Mouse (Mus musculus): ENCODE results near the gene Gm4559. TPM values are rescaled to one million over a fixed set of nuclear protein-coding genes. Genes with fewer than 3 reads are reported as not detected.

Gm4559 gene
- polyA plus RNA-seq, 1 experiment from 2014 or later = not detected

DNA sequence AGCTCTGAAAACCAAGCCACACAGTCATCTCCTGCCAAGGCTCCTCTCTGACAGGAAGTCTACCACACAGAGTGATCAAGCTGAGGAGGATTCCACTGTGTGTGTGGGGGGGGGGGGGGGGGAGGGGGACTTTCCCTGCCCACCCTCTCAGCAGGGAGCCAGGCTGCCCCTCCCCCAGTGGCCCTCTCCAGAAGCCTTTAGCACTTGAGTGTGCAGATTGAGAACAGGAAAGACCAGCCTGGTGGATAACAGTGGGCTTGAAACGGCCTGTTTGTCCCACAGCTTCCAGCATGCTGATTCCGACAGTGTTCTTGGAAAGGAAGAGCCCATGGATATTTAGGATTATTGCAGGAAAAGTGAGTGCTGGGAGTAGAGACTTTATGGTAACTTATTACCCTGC lies 49.6 kb downstream of the Gm4559 start:
- H3K9ac ChIP-seq (replicated peaks; ENCODE audit: low read depth) = no peak overlapping the region
- 18% methylated on average over 2 of the region's 2 CpGs for WGBS
- no peaks in the 10 kb centered on the region for H3K27me3 ChIP-seq (replicated peaks; ENCODE audit: insufficient read depth, low read length)
- no peaks in the 10 kb centered on the region for H3K9me3 ChIP-seq (ENCODE audit: low read length)
- no peak overlapping the region for H3K4me2 ChIP-seq (replicated peaks; ENCODE audit: low read depth, low read length)
- H3K4me3 ChIP-seq (ENCODE audit: low read depth, low read length) = no peak overlapping the region
- DNase-seq (ENCODE audit: low spot score) = no peak
- TF ChIP-seq EP300 (IDR thresholded peaks at IDR 0.05) = no peak
- TF ChIP-seq CTCF (IDR thresholded peaks at IDR 0.05) = no peak
- H3K36me3 ChIP-seq (ENCODE audit: insufficient read depth, low read length) = no peaks in the 10 kb centered on the region
- no peaks in the 10 kb centered on the region for H3K4me1 ChIP-seq (ENCODE audit: insufficient read depth, low read depth, low read length)
- no peak overlapping the region for H3K27ac ChIP-seq (ENCODE audit: low read length)
- ATAC-seq = no peak

Other genes with a start within 250 kb of the Gm4559 start
- 85.9 and 104 TPM in 2 replicates for gene Mob2, start 213.3 kb downstream of the Gm4559 start, polyA plus RNA-seq (2015; fragmentation: Nextera tagmentation; extraction: Ambion mirVana)
- 5.5 and 6.0 TPM in 2 replicates for gene Dusp8, start 178.5 kb downstream of the Gm4559 start, polyA plus RNA-seq (2015; fragmentation: Nextera tagmentation; extraction: Ambion mirVana)
- not detected in 2 replicates for gene Gm45618, start 153.6 kb downstream of the Gm4559 start, polyA plus RNA-seq (2015; fragmentation: Nextera tagmentation; extraction: Ambion mirVana)
- gene Gm39115, start 138.3 kb downstream of the Gm4559 start, polyA plus RNA-seq (2015; fragmentation: Nextera tagmentation; extraction: Ambion mirVana) = not detected in 2 replicates
- not detected in 2 replicates for gene Gm45337, start 129.8 kb downstream of the Gm4559 start, polyA plus RNA-seq (2015; fragmentation: Nextera tagmentation; extraction: Ambion mirVana)
- not detected in 2 replicates for gene Gm29735, start 117.2 kb downstream of the Gm4559 start, polyA plus RNA-seq (2015; fragmentation: Nextera tagmentation; extraction: Ambion mirVana)
- gene Gm4553, start 108.6 kb downstream of the Gm4559 start, polyA plus RNA-seq (2015; fragmentation: Nextera tagmentation; extraction: Ambion mirVana) = not detected in 2 replicates
- gene Krtap5-2, start 98.4 kb downstream of the Gm4559 start, polyA plus RNA-seq (2015; fragmentation: Nextera tagmentation; extraction: Ambion mirVana) = not detected in 2 replicates
- gene Gm10153, start 84.0 kb downstream of the Gm4559 start, polyA plus RNA-seq (2015; fragmentation: Nextera tagmentation; extraction: Ambion mirVana) = not detected in 2 replicates
- gene Krtap5-3, start 73.0 kb downstream of the Gm4559 start, polyA plus RNA-seq (2015; fragmentation: Nextera tagmentation; extraction: Ambion mirVana) = not detected in 2 replicates
- gene Gm7579, start 62.5 kb downstream of the Gm4559 start, polyA plus RNA-seq (2015; fragmentation: Nextera tagmentation; extraction: Ambion mirVana) = not detected in 2 replicates
- not detected in 2 replicates for gene Krtap5-5, start 44.4 kb downstream of the Gm4559 start, polyA plus RNA-seq (2015; fragmentation: Nextera tagmentation; extraction: Ambion mirVana)
- gene Gm40460, start 33.3 kb downstream of the Gm4559 start, polyA plus RNA-seq (2015; fragmentation: Nextera tagmentation; extraction: Ambion mirVana) = not detected in 2 replicates
- not detected in 2 replicates for gene Gm2431, start 16.0 kb downstream of the Gm4559 start, polyA plus RNA-seq (2015; fragmentation: Nextera tagmentation; extraction: Ambion mirVana)
- not detected in 2 replicates for gene Krtap5-1, start 22.8 kb upstream of the Gm4559 start, polyA plus RNA-seq (2015; fragmentation: Nextera tagmentation; extraction: Ambion mirVana)
- not detected in 2 replicates for gene Krtap5-4, start 29.2 kb upstream of the Gm4559 start, polyA plus RNA-seq (2015; fragmentation: Nextera tagmentation; extraction: Ambion mirVana)
- gene Ifitm10, start 99.4 kb upstream of the Gm4559 start, polyA plus RNA-seq (2015; fragmentation: Nextera tagmentation; extraction: Ambion mirVana) = 15.0 and 15.5 TPM in 2 replicates
- gene Gm49369, start 108.3 kb upstream of the Gm4559 start, polyA plus RNA-seq (2015; fragmentation: Nextera tagmentation; extraction: Ambion mirVana) = 0.80 TPM in 1 of 2 replicates, not detected in the other
- gene Ctsd, start 113.7 kb upstream of the Gm4559 start, polyA plus RNA-seq (2015; fragmentation: Nextera tagmentation; extraction: Ambion mirVana) = 469 and 481 TPM in 2 replicates
- 0.47 and 1.1 TPM in 2 replicates for gene Syt8, start 160.5 kb upstream of the Gm4559 start, polyA plus RNA-seq (2015; fragmentation: Nextera tagmentation; extraction: Ambion mirVana)
- gene Tnni2, start 167.4 kb upstream of the Gm4559 start, polyA plus RNA-seq (2015; fragmentation: Nextera tagmentation; extraction: Ambion mirVana) = 1.9 and 2.1 TPM in 2 replicates
- 90.8 and 92.3 TPM in 2 replicates for gene Lsp1, start 186.4 kb upstream of the Gm4559 start, polyA plus RNA-seq (2015; fragmentation: Nextera tagmentation; extraction: Ambion mirVana)
- 1.5 and 2.2 TPM in 2 replicates for gene Tnnt3, start 224.5 kb upstream of the Gm4559 start, polyA plus RNA-seq (2015; fragmentation: Nextera tagmentation; extraction: Ambion mirVana)